Mouse (Mus musculus): ENCODE measurements around the gene Rpl12. TPM values are rescaled to one million over a fixed set of nuclear protein-coding genes. Genes with fewer than 3 reads are reported as not detected.

Rpl12 gene
- polyA plus RNA-seq (2015; fragmentation: Nextera tagmentation; extraction: Ambion mirVana): 94.0 and 104 TPM in 2 replicates

DNA sequence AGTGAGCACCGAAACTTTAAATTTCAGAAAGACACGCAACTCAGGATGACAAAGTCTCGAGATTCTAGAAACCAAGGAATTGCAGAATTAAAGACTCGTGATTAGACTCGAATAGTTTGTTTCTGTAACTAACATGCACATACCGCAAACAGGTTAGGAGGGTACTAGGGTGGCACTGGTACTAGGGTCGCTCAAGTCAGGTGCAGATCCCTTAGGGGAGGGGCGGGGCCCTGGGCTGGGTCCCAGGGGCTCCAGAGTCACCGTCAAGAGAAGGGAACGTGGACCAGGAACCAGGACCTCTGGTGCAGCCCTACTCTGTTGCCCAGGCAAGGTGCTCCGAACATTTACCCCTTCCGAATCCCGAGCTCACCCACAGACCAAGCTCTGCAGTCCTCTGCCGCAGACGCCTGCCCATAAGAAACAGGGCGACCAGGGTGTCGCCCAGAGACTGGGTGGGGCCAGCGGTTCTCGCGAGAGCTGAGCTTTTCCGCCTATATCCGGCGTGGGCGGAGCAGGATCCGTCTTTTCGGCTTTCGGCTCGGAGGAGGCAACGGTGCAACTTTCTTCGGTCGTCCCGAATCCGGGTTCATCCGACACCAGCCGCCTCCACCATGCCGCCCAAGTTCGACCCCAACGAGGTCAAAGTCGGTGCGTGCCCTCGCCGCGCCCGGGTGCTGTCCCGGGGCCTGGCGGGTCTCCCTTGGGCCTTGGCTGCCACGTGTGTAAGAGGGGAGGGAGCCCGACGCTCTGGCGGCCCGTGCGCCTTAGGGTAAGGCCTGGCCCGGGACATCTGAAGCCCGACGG lies at the start of gene Rpl12, which contains the start of gene Lrsam1:
TSS of gene Rpl12 (plus strand) at position 368 of the 804 bp plus-strand sequence.
TSS of gene Lrsam1 (minus strand) at position 423 of the 804 bp plus-strand sequence.
- H3K4me3 ChIP-seq: peak within 1 kb of the TSS; percentile 67
- WGBS: 3% methylated on average over 55 of the region's 55 CpGs
- H3K9ac ChIP-seq: peak within 1 kb of the TSS; percentile 80
- H3K36me3 ChIP-seq: peaks cover 29% of the 10 kb centered on the region
- peak; percentile 94 for ATAC-seq (ENCODE audit: low FRiP score, low read depth)
- H3K9me3 ChIP-seq: no peaks in the 10 kb centered on the region
- H3K27ac ChIP-seq (replicated peaks): peak within 1 kb of the TSS; percentile 75
- H3K4me1 ChIP-seq (replicated peaks): peaks cover 38% of the 10 kb centered on the region
- H3K27me3 ChIP-seq: no peaks in the 10 kb centered on the region
- H3K4me2 ChIP-seq: peak within 1 kb of the TSS; percentile 88

DNA sequence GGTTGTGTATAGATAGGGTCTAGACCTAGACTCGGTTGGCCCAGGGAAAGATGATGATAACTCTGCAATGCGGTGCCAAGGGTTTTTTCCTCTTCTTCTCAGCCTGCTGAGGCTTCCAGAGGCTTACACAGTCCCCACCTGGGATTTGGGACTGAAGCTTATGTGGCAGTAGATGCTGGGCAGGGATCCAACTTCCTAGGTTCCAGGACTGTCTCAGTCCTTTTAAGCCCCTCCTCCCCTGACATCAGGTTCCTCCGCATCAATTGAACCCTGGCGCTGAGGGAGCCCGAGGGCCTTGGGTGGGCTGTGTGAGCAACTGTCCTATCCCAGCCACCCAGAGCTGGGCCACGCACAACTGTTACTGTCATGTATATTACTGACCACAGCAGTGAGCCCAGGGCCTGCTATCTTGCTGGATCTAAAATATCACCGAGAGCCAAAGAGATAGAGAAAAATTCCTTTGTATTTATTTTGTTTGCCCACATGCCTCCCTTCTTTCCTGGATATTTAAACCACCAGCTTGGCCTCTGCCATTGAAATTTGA lies 49.6 kb upstream of the Rpl12 start:
- no peak overlapping the region for H3K27ac ChIP-seq (replicated peaks)
- 85% methylated on average over 7 of the region's 7 CpGs for WGBS
- H3K27me3 ChIP-seq: no peaks in the 10 kb centered on the region
- H3K4me1 ChIP-seq (replicated peaks): peaks cover 33% of the 10 kb centered on the region
- no peak overlapping the region for H3K4me2 ChIP-seq
- no peak overlapping the region for H3K4me3 ChIP-seq
- H3K36me3 ChIP-seq: peaks cover 28% of the 10 kb centered on the region
- no peak overlapping the region for H3K9ac ChIP-seq
- no peaks in the 10 kb centered on the region for H3K9me3 ChIP-seq
- ATAC-seq (ENCODE audit: low FRiP score, low read depth): no peak

DNA sequence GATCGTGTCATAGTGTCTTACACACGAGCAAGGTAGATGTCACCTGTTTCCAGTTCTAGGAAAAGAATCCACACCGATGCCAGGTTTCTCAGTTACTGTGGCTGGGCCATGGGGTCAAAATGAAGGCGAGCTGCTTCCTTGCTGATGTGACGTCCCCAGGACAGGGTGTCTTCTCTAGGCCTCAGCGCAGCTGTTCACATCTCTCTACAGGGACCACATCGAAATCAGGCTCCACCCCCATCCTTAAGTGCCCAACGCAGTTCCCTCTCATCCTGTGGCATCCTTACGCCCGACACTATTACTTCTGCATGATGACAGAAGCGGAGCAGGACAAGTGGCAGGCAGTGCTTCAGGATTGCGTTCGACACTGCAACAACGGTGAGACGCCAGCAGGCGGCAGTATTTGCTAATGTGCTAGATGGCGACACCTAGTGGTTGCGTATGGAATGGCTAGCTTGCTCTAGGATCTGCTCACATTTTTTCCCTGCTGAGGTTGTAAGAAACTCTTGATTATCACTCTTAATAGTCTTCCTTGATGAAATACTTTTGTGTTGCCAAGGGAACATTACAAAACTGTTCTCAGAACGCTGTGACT lies 49.1 kb upstream of the Rpl12 start:
- no peak overlapping the region for H3K9ac ChIP-seq
- H3K36me3 ChIP-seq: peaks cover 28% of the 10 kb centered on the region
- H3K9me3 ChIP-seq: no peaks in the 10 kb centered on the region
- ATAC-seq (ENCODE audit: low FRiP score, low read depth): 0 out of 2 replicates have a peak, but pooled peaks have one; percentile 25
- 30% methylated on average over 19 of the region's 19 CpGs for WGBS
- peaks cover 28% of the 10 kb centered on the region for H3K4me1 ChIP-seq (replicated peaks)
- no peak overlapping the region for H3K4me3 ChIP-seq
- no peaks in the 10 kb centered on the region for H3K27me3 ChIP-seq
- no peak overlapping the region for H3K4me2 ChIP-seq
- no peak overlapping the region for H3K27ac ChIP-seq (replicated peaks)

DNA sequence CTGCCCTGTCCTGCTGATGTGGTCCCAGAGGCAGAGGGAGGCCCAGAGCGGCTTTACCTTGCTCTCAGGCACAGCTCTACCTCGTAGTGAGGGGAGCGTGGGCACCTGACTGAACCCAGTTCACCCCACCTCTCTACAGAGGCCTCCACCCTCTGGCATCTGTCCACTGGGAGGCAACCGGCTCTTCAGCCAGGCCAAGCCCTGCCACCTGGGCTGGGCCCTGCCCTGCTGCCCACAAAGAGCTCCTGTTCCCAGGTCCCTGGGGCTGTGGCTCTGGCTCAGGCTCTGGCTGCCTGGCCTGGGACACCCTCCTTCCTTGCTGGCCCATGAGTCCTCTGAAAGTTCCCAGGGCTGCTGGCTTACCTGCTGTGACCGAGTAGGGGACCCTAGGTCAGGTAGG lies 47.0 kb upstream of the Rpl12 start:
- no peak for ATAC-seq (ENCODE audit: low FRiP score, low read depth)
- Histone ChIP-seq H3K27ac (replicated peaks) (peak overlapping the region; percentile 76), H3K9me3 (no peaks in the 10 kb centered on the region), H3K4me1 (replicated peaks) (peaks cover 8% of the 10 kb centered on the region), H3K4me2 (no peak overlapping the region), H3K36me3 (peaks cover 34% of the 10 kb centered on the region), H3K9ac (no peak overlapping the region), H3K4me3 (no peak overlapping the region), H3K27me3 (no peaks in the 10 kb centered on the region)
- WGBS: 73% methylated on average over 5 of the region's 5 CpGs

DNA sequence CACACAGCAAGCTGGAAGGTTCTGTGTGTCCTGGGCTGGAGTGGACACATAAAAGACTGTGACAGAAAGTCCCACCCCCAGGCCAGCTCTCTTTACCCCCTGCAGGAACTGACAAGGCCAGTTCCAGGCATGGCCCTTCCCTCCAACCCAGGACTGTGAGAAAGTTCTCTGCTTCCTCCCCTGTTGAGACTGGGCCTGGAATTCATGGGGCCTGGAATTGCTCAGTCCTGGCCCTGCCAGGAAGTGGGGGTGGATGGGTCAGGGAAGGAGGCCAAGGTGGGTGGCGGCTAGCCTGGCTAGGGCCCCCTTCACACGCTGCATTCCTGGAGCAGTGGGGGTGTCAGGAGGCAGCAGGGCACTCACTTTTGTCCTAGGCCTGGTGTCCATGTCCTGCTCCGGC lies 46.5 kb upstream of the Rpl12 start:
- 40% methylated on average over 3 of the region's 3 CpGs for WGBS
- Histone ChIP-seq H3K9me3 (no peaks in the 10 kb centered on the region), H3K27me3 (no peaks in the 10 kb centered on the region), H3K27ac (replicated peaks) (peak overlapping the region; percentile 76), H3K4me2 (no peak overlapping the region), H3K4me3 (no peak overlapping the region), H3K36me3 (peaks cover 39% of the 10 kb centered on the region), H3K9ac (no peak overlapping the region), H3K4me1 (replicated peaks) (peaks cover 8% of the 10 kb centered on the region)
- ATAC-seq (ENCODE audit: low FRiP score, low read depth): peak; percentile 58

DNA sequence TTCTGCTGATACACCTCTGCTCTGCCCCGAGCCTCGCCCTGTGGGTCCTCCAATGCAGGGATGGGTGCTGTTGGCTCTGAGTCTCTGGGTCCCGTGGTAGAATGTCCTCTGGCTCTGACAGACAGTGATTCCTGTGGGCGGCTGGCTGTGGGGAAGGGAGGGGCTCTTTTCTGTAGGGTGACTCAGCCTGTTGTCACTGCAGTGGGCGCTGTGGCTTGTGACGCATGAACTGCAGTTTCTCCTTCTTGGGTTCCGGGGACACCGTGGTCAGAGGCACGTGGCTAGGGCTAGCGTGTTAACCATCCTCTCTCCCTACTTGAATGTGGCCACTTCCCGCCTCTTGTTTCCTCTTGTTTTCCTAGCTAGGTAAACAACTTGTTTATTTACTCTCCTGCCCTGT lies 43.8 kb upstream of the Rpl12 start:
- 81% methylated on average over 11 of the region's 11 CpGs for WGBS

DNA sequence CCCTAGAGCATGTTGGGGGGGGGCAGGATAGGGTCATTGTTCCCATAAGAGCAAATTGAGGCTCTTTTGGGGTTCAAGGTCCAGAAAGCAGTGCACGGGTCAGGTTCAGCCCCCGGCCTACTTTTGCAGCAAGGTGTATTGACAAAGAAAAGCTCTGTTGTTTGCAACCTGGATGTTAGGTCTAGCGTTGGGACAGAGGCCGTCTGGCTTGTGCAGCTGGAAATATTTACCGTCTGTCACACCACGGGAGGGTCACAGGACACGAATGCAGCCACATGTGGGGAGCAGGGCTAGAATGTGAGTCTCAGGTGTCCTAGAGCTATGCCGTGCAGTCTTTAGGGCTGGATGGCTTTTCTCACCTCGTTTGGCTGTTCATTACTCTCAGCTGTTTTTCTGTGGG lies 43.0 kb upstream of the Rpl12 start:
- ATAC-seq (ENCODE audit: low FRiP score, low read depth): no peak
- 82% methylated on average over 9 of the region's 9 CpGs for WGBS
- Histone ChIP-seq H3K4me3 (no peak overlapping the region), H3K27me3 (no peaks in the 10 kb centered on the region), H3K9me3 (no peaks in the 10 kb centered on the region), H3K9ac (no peak overlapping the region), H3K27ac (replicated peaks) (no peak overlapping the region), H3K36me3 (peaks cover 52% of the 10 kb centered on the region), H3K4me1 (replicated peaks) (peaks cover 8% of the 10 kb centered on the region), H3K4me2 (no peak overlapping the region)

More for the DNA sequence above, 43.8 kb upstream of the Rpl12 start:
- no peak overlapping the region for H3K4me3 ChIP-seq
- no peaks in the 10 kb centered on the region for H3K27me3 ChIP-seq
- no peak overlapping the region for H3K4me2 ChIP-seq
- peaks cover 44% of the 10 kb centered on the region for H3K36me3 ChIP-seq
- H3K27ac ChIP-seq (replicated peaks): no peak overlapping the region
- no peaks in the 10 kb centered on the region for H3K9me3 ChIP-seq
- no peak for ATAC-seq (ENCODE audit: low FRiP score, low read depth)
- peaks cover 8% of the 10 kb centered on the region for H3K4me1 ChIP-seq (replicated peaks)
- no peak overlapping the region for H3K9ac ChIP-seq

DNA sequence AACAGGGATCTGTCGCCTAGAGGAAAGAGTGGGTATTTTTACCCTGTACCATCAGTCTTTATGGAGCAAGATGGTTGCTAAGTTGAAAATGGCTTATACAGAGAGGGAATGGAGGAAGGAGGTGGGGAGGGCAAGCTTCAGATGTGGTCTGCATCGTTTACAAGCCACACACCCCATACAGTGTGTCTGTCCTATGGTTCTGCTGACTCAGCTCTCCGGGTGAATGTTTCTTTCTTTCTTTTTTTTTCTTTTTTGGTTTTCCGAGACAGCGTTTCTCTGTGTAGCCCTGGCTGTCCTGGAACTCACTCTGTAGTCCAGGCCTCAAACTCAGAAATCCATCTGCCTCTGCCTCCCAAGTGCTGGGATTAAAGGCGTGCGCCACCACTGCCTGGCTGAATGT lies 40.1 kb upstream of the Rpl12 start:
- ATAC-seq (ENCODE audit: low FRiP score, low read depth): no peak
- Histone ChIP-seq H3K9ac (no peak overlapping the region), H3K36me3 (peaks cover 64% of the 10 kb centered on the region), H3K4me3 (no peak overlapping the region), H3K27me3 (no peaks in the 10 kb centered on the region), H3K27ac (replicated peaks) (no peak overlapping the region), H3K9me3 (no peaks in the 10 kb centered on the region), H3K4me1 (replicated peaks) (no peaks in the 10 kb centered on the region), H3K4me2 (no peak overlapping the region)
- 83% methylated on average over 7 of the region's 7 CpGs for WGBS

DNA sequence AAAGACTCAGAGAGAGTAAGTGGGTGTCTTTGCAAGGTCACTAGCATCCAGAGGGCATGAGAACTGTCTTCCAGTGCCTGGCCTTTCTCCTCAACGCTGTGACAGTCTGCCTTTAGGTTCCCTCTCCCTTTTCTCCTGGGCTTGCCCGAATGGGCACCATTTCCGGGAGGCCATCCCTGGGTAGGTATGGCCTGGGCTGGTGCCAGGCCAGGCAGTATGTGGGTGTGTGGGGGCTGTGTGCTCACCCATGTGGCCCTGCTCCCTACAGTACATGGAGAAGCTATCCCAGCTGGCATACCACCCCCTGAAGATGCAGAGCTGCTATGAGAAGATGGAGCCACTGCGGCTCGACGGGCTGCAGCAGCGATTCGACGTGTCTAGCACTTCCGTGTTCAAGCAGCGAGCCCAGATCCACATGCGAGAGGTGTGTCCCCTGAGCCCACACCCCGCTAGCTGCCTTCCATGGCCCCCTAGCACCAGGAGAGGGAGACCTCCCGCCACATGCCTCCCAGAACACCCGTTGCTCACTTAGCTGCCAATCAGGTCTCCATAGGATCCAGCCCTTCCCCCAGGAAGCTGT lies 39.5 kb upstream of the Rpl12 start:
- H3K27ac ChIP-seq (replicated peaks): no peak overlapping the region

DNA sequence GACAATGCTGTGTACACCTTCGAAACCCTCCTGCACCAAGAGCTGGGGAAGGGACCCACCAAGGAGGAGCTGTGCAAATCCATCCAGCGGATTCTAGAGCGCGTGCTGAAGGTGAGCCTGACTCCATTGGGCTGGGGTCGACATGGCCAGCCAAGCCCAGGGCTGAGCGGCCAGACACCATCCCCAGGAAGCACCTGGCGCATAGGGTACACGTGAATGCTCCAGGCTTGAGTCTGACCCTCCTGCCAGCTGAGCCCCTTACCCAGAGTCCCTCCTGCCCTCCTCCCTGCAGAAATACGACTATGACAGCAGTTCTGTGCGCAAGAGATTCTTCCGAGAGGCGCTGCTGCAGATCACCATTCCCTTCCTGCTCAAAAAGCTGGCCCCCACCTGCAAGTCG lies 38.8 kb upstream of the Rpl12 start:
- Histone ChIP-seq H3K9ac (no peak overlapping the region), H3K36me3 (peaks cover 61% of the 10 kb centered on the region), H3K4me1 (replicated peaks) (no peaks in the 10 kb centered on the region), H3K4me3 (no peak overlapping the region), H3K27me3 (no peaks in the 10 kb centered on the region), H3K27ac (replicated peaks) (no peak overlapping the region), H3K9me3 (no peaks in the 10 kb centered on the region), H3K4me2 (no peak overlapping the region)
- ATAC-seq (ENCODE audit: low FRiP score, low read depth): no peak
- WGBS: 91% methylated on average over 13 of the region's 13 CpGs

More for the DNA sequence above, 39.5 kb upstream of the Rpl12 start:
- H3K4me2 ChIP-seq: no peak overlapping the region
- no peak overlapping the region for H3K4me3 ChIP-seq
- no peaks in the 10 kb centered on the region for H3K4me1 ChIP-seq (replicated peaks)
- no peak overlapping the region for H3K9ac ChIP-seq
- 89% methylated on average over 15 of the region's 15 CpGs for WGBS
- no peaks in the 10 kb centered on the region for H3K27me3 ChIP-seq
- no peaks in the 10 kb centered on the region for H3K9me3 ChIP-seq
- no peak for ATAC-seq (ENCODE audit: low FRiP score, low read depth)
- peaks cover 61% of the 10 kb centered on the region for H3K36me3 ChIP-seq

DNA sequence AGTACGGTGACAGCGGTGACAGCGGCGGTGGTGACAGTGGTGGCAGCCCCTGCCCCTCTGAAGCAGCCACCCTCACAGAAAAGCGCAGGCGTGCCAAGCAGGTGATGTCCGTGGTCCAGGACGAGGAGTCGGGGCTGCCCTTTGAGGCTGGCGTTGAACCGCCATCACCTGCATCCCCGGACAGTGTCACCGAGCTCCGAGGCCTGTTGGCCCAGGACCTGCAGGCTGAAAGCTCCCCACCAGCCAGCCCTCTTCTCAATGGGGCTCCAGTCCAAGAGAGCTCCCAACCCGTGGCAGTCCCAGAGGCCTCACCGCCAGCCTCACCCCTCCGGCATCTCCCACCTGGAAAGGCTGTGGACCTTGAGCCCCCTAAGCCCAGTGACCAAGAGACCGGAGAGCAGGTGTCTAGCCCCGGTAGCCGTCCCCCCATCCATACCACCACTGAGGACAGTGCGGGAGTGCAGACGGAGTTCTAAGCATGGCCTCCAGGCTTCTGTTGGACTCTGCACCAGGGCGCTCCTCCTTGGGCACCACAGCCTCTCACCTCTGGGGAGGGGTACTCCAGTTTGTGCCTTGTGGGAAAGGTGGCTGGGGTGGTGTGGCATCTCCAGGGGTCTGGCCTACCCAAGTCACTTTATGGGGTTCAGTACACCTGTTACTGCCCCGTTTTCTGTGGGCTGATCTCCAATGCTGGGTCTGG lies 37.7 kb upstream of the Rpl12 start:
- no peaks in the 10 kb centered on the region for H3K4me1 ChIP-seq (replicated peaks)
- no peak overlapping the region for H3K4me2 ChIP-seq
- no peaks in the 10 kb centered on the region for H3K9me3 ChIP-seq
- no peak overlapping the region for H3K27ac ChIP-seq (replicated peaks)
- H3K36me3 ChIP-seq: peaks cover 61% of the 10 kb centered on the region
- no peaks in the 10 kb centered on the region for H3K27me3 ChIP-seq
- ATAC-seq (ENCODE audit: low FRiP score, low read depth): 0 out of 2 replicates have a peak, but pooled peaks have one; percentile 16
- H3K9ac ChIP-seq: no peak overlapping the region
- 92% methylated on average over 24 of the region's 24 CpGs for WGBS
- no peak overlapping the region for H3K4me3 ChIP-seq
